Mouse (Mus musculus) olfactory bulb, adult 2 months (tissue): ENCODE data around the gene D2hgdh. TPM values are rescaled to one million over a fixed set of nuclear protein-coding genes. Genes with fewer than 3 reads are reported as not detected.
"Not testable (repeated sequence)": the region's sequence is repeated elsewhere in the genome, so short reads cannot be mapped to it uniquely, and the experiment has no call there.

Source experiments
- H3K27ac ChIP-seq: fragments of 200-500 bp; 2 replicates; pipeline ENCODE4 v1.5.1; 2012; ENCODE audit warnings: low read depth, low read length; ENCODE audit not compliant: insufficient read depth
- H3K4me1 ChIP-seq: fragments of 200-500 bp; 2 replicates; pipeline ENCODE4 v1.6.1; 2012; ENCODE audit warnings: low read length; ENCODE audit not compliant: control insufficient read depth, insufficient read depth
- H3K4me3 ChIP-seq: fragments of 200-500 bp; 2 replicates; pipeline ENCODE4 v1.5.1; 2012; ENCODE audit warnings: mild to moderate bottlenecking, low read depth, low read length, moderate library complexity; ENCODE audit not compliant: insufficient read depth
- CTCF ChIP-seq: fragments of 200-500 bp; IDR thresholded peaks from 2 replicates; pipeline ENCODE4 v1.5.1; 2012; ENCODE audit warnings: low read depth, mild to moderate bottlenecking, low read length, moderate library complexity; ENCODE audit not compliant: insufficient read depth
- POLR2A ChIP-seq: fragments of 200-500 bp; IDR thresholded peaks from 2 replicates; pipeline ENCODE4 v1.6.1; 2012; ENCODE audit warnings: mild to moderate bottlenecking, low read depth, low read length, moderate library complexity; ENCODE audit not compliant: insufficient read depth
- WGBS: fragments of 180-500 bp; shearing (Covaris S2); methylation state at CpG from one replicate; pipeline ENCODE4 v1.1.7; 2018; 5-methylcytosine and 5-hydroxymethylcytosine counted together
- polyA plus RNA-seq: library from polyadenylated mRNA; stranded (reverse); fragments of >200 nt; gene quantifications from 2 replicates; pipeline ENCODE4 v1.2.4, GENCODE M21; 2012; ENCODE audit warnings: low replicate concordance; ENCODE audit not compliant: missing spikeins, insufficient read depth, insufficient read length

D2hgdh gene
- polyA plus RNA-seq, 1 experiment = not detected

- no peaks in the 10 kb centered on the region for H3K4me1 ChIP-seq
- H3K27ac ChIP-seq = no peak overlapping the region
- H3K4me3 ChIP-seq = no peak overlapping the region
- WGBS = 21% methylated on average over 6 of the region's 6 CpGs
- TF ChIP-seq CTCF (no peak), POLR2A (no peak)
These were observed 32.7 kb downstream of the D2hgdh start for GRCm38 (mm10) chr1:93857370-93857769.

GRCm38 (mm10) chr1:93857991-93858390 lies 33.3 kb downstream of the D2hgdh start:
- H3K4me1 ChIP-seq = no peaks in the 10 kb centered on the region
- no peak overlapping the region for H3K4me3 ChIP-seq
- no peak overlapping the region for H3K27ac ChIP-seq
- 71% methylated on average over 3 of the region's 3 CpGs for whole genome bisulfite sequencing
- TF ChIP-seq POLR2A = no peak
- no peak for TF ChIP-seq CTCF

DNA sequence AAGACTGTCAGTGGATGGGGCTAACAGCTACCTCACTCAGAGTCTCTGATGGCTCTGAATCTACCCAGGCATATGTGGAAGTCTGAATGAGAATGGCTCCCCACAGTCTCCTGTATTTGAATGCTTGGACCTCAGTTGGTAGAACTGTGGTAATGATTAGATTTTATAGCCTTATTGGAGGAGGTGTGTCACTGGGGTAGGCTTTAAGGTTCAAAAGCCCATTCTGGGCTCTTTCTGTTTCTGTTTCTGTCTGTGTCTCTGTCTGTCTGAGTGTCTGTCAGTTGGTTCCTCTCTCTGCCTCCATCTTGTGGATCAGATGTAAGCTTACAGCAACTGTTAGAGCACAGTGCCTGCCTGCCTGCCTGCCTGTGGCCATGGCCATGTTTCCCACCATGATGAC lies 34.9 kb downstream of the D2hgdh start:
- Histone ChIP-seq H3K4me1 (no peaks in the 10 kb centered on the region), H3K4me3 (no peak overlapping the region), H3K27ac (no peak overlapping the region)
- TF ChIP-seq CTCF (no peak), POLR2A (no peak)

DNA sequence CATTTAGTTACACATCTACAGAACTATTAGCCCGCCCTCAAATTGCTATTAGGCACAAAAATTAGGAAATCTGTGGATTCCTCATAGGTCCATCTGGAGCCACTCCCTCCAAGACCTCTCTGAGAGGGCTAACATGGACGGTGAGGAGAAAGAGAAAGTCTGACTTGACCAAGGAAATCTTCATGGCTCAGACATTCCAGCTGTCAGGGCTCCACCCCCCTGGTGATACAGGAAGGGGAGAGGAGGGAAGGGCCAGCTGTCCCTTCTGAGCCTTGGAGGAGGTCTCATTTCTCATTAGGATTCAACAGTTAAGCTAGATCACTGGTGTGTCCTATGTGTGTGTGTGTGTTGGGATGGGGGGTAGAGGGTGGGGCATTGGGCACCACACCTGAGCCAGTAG lies 36.3 kb downstream of the D2hgdh start, which contains the start of gene Gal3st2:
Gal3st2 (plus strand) TSS at position 259 of the 400 bp plus-strand sequence.
- not testable (repeated sequence) for H3K27ac ChIP-seq, H3K4me1 ChIP-seq, H3K4me3 ChIP-seq
- WGBS = 74% methylated on average over 2 of the region's 2 CpGs

GRCm38 (mm10) chr1:93871594-93872105 lies 46.9 kb downstream of the D2hgdh start:
- 69% methylated on average over 1 of the region's 1 CpGs for WGBS
- H3K27ac ChIP-seq, H3K4me1 ChIP-seq, H3K4me3 ChIP-seq: not testable (repeated sequence)

DNA sequence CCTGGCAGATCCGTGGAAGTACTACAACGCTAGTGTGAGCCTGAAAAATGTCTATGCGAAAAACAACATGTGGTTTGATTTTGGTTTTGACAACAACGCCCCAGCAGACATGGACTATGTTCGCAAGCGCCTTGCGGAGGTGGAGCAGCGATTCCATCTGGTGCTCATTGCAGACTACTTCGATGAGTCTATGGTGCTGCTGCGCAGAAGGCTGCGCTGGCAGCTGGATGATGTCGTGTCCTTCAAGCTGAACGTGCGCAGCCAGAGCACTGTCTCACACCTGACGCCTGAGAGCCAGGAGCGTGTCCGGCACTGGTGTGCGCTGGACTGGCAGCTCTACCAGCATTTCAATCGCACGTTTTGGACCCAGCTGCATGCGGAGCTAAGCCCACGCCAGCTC lies 49.7 kb downstream of the D2hgdh start:
- H3K4me1 ChIP-seq, H3K4me3 ChIP-seq, H3K27ac ChIP-seq: not testable (repeated sequence)
- 90% methylated on average over 16 of the region's 22 CpGs for WGBS

DNA sequence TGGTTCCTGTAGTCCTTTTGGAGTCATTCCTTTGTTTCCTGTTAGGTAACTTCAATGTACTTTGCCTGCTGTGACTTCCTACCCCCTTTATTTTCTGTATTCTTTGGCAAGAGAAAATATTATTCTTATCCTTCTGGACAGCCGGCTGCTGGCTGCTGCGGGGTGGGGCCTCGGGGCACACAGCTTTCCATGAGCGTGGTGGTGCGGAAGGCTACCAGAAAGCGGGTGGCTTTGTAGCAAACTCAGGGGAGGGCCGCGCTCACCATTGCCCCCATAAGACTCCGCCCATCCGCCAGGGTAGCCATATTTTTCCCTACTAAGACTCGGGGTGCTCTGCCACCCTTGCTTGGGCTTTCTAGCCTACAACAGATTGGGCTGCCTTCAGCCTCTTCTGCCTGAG lies 57.1 kb downstream of the D2hgdh start:
- not testable (repeated sequence) for H3K4me3 ChIP-seq, H3K4me1 ChIP-seq, H3K27ac ChIP-seq
- WGBS = no CpG with 5 or more reads among the region's 11 CpGs

- not testable (repeated sequence) for H3K4me3 ChIP-seq, H3K27ac ChIP-seq, H3K4me1 ChIP-seq
- 61% methylated on average over 1 of the region's 1 CpGs for WGBS
These were observed 66.2 kb downstream of the D2hgdh start for GRCm38 (mm10) chr1:93890936-93891335.

DNA sequence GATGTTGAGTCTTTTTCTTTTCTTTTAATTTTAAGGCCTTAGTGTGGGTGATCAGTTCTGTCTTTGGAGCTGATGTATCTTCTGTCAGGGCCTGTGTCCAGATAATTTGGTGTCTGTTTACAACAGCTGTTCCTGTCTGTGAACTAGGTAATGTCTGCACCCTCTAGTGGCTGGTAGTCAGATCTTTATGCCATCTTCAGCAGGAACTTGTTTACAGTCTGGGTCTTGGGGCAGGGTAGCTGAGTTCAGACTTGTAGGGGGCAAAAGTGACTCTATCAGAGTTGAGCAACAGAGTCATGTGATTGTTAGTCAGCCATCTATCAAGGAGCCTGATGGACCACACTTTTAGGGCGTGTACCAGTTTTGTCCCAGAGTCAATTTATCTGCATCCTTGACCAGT lies 72.7 kb downstream of the D2hgdh start:
- no CpG with 5 or more reads among the region's 1 CpGs for WGBS
- not testable (repeated sequence) for H3K4me1 ChIP-seq, H3K27ac ChIP-seq, H3K4me3 ChIP-seq

DNA sequence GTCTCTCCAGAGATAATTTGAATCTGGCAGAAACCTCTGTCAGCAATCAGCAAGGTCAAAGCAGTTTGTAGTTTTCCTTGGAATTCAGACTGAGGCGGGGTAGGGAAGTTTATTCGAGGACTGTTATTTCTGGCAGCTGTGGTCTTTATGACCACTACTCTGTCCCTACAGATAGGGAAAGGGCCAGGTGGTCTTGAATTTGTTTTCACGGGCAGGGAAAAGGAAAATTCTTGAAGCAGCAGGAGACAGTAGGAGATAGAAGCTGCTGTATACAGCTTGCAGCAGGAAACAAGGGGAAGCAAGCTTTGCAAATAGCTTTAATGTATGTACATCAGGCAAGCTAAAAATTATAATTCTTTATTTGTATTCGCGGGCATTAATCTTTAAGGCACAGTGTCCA lies 76.6 kb downstream of the D2hgdh start:
- 79% methylated on average over 5 of the region's 5 CpGs for WGBS

More for the DNA sequence above, 76.6 kb downstream of the D2hgdh start:
- H3K4me3 ChIP-seq, H3K27ac ChIP-seq, H3K4me1 ChIP-seq: not testable (repeated sequence)

Other genes starting within 250 kb of the D2hgdh start
- gene Stk25, start 166.2 kb upstream of the D2hgdh start, polyA plus RNA-seq = not detected in 2 replicates
- gene Bok, start 139.2 kb upstream of the D2hgdh start, polyA plus RNA-seq = not detected in 2 replicates
- not detected in 2 replicates for gene Atg4b, start 73.4 kb upstream of the D2hgdh start, polyA plus RNA-seq
- gene Thap4, start 70.0 kb upstream of the D2hgdh start, polyA plus RNA-seq = not detected in 2 replicates
- not detected in 2 replicates for gene Dtymk, start 23.0 kb upstream of the D2hgdh start, polyA plus RNA-seq
- not detected in 2 replicates for gene Ing5, start 20.9 kb upstream of the D2hgdh start, polyA plus RNA-seq
- not detected in 2 replicates for gene Gal3st2, start 36.4 kb downstream of the D2hgdh start, polyA plus RNA-seq
- not detected in 2 replicates for gene Gal3st2b, start 93.4 kb downstream of the D2hgdh start, polyA plus RNA-seq
- not detected in 2 replicates for gene Gal3st2c, start 165.6 kb downstream of the D2hgdh start, polyA plus RNA-seq
- gene Neu4, start 195.5 kb downstream of the D2hgdh start, polyA plus RNA-seq = not detected in 2 replicates
- not detected in 2 replicates for gene Pdcd1, start 227.6 kb downstream of the D2hgdh start, polyA plus RNA-seq